Mouse (Mus musculus): ENCODE results near the gene A930009A15Rik. TPM values are rescaled to one million over a fixed set of nuclear protein-coding genes. Genes with fewer than 3 reads are reported as not detected.

The A930009A15Rik gene
- polyA plus RNA-seq (2012; rRNA removed), result not detected in 2 replicates

DNA sequence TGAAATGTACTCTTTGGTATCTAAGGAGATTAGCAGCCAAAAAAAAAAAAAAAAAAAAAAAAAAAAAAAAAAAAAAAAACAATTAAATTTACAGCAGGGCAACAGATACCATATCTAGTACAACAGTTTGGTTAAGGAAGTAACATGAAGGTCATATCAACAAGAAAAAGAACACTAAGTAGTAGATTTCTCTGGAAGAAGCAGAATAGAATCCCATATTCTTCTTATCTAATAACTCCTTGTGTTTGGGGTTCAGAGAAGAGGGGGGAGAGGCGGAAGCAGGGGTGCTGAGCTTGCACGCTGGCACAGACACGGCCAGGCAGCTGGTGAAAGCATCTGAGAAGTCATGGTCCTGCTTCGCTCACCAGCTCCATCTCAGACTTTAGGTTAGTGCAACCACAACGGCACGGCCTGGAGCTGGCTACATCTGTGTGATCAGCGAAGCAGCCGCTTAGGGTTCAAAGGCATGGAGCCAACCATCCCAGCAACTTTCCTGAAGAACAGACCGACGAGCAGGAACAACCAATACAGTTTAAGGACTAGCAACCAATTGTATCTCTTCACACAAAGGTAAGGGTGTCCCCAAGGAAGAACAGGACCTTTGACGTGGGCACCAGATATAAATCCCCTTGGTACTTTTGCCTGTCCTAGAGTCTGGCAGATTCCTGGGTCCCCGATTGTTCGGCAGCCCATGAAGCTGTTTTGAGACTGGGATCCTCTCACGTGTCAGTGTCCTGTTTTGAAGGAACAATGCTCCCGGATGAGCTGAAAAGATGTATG is at the start of gene A930009A15Rik:
TSS of gene A930009A15Rik (plus strand) at position 275 of the 780 bp plus-strand sequence.
- DNase-seq (ENCODE audit: low read depth), result no peak

DNA sequence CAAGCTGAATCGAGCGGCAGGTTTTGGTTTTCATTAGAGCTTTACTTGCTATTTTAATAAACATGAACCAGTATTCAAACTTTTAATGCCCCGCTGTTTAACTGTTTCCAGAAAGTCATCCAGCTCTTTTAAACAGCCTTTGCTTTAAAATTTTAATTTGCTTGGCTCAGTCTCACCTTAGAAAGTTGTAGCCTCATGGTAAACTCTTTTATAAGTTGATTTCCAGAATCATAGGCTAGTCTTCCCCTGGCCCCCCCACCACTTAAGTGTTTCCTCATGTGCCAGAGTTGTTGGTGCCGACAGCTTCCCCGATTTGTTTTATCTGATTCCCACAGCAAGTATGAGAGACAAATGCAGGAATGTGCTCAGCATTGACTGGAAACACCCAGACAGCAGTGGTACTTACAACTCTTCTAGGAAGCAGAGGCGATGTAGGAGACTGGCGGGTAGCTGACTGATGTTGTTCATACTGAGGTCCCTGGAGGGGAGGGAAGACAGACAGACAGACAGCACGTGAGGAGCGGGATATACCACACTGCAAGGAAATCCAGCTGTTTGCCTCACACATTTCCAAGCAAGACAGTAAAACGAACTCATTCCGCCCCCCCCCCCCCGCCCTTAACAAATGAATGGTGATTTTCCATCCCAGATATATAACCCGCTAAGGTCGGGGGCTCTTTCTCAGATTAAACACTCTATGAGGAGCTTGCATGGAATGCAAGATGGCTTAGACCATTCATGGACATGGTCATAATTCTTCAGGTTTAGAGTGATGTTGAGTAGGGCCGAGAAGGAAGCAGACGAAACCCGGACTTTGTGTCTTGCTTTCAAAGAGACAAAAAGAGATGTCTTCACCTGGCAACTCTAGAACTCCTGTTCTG is 49.3 kb upstream of the A930009A15Rik start:
- DNase-seq (ENCODE audit: low read depth), result no peak

- no peak for DNase-seq (ENCODE audit: low read depth)
Observed at GRCm38 (mm10) chr10:115521081-115521451, 48.7 kb upstream of the A930009A15Rik start.

DNA sequence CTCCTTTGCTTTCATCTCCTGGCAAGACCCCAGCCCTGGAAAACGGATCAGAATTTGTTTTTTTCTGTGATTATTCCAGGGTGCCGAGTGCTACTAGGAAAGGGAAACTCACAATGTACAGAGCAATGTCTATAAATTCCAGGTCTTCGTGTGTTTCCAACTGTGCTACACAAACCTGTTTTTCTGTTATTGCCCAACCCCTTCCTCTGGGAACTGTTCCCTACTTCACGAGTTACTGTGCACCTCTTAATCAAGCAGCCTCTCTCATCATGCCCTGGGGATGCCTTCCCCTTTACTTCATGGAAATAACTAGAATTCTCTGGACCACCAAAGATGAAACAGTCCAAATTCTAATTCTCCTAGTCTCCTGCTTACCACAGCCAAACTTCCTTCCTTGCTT is 40.9 kb upstream of the A930009A15Rik start:
- DNase-seq (ENCODE audit: low read depth), result peak; percentile 75

GRCm38 (mm10) chr10:115529768-115530167 is 40.0 kb upstream of the A930009A15Rik start:
- DNase-seq (ENCODE audit: low read depth), result no peak

GRCm38 (mm10) chr10:115530746-115531145 is 39.0 kb upstream of the A930009A15Rik start:
- no peak for DNase-seq (ENCODE audit: low read depth)

- DNase-seq (ENCODE audit: low read depth), result no peak
Observed at GRCm38 (mm10) chr10:115542917-115543316, 26.9 kb upstream of the A930009A15Rik start.

GRCm38 (mm10) chr10:115550253-115550652 is 19.5 kb upstream of the A930009A15Rik start:
- no peak for DNase-seq (ENCODE audit: low read depth)

GRCm38 (mm10) chr10:115551069-115551468 is 18.7 kb upstream of the A930009A15Rik start:
- DNase-seq (ENCODE audit: low read depth), result no peak

DNA sequence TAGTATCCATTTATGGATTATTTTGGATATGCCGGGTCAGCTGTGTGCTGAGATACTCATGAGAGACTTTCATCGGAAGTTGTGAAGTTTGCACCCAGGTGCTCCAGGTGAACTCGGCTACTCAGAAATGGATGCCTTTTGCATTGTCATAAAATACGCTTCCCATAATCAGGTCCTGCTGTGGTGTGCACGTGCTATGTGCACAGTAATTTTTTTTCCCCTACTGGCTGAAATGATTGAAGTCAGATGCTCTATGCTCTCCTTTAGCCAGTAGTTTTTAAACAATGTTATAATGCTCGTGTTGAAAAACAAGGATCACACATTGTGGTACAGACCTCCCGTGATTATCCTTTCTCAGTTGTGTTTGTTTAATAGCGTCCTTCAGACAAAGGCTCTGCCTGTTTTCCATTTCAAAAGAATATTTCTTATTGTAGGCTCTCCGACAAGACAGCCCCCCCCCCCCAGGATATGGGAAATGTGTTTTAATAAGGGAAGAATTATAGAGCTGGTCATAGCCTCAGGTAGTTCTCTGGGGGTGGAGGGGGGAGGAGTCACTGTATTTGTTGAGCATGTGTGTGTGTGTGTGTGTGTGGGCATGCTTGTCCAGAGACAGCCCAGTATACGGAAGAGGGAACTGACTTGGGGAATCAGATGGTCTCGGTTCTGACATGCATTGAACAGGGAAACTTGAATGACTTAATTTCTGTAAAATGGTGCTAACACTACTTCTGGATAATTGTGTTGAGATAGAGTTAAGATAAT is 16.3 kb upstream of the A930009A15Rik start:
- DNase-seq (ENCODE audit: low read depth), result no peak

DNA sequence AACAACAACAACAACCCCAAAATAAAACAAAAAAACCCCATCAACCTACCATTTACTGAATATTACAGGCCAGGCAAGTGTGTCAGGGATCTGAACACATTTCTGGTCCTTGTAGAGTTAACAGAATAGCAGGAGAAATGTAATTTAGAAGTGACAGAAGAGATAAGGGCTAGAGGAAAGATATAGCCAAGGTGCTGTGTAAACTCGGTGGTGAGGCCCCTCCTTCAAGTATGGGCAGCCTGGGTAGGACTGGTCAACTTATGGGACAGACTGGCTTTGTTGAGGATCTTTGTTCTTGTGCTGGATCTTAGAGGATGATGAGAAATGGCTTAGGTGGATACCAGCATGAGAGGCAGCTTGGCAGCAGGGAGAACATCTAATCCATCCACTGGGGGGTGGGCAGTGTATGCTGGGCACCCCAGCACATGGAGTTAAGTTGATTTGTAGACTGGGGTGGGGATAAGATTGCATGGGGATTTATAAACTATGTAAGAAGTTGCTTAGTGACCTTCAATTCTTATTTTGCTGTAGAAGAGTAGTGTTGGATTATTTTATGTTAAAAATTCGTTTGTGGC is 14.5 kb upstream of the A930009A15Rik start:
- DNase-seq (ENCODE audit: low read depth), result no peak

- no peak for DNase-seq (ENCODE audit: low read depth)
Observed at GRCm38 (mm10) chr10:115556738-115557242, 13.0 kb upstream of the A930009A15Rik start.

- DNase-seq (ENCODE audit: low read depth), result no peak
Observed at GRCm38 (mm10) chr10:115561136-115561880, 8.5 kb upstream of the A930009A15Rik start.

DNA sequence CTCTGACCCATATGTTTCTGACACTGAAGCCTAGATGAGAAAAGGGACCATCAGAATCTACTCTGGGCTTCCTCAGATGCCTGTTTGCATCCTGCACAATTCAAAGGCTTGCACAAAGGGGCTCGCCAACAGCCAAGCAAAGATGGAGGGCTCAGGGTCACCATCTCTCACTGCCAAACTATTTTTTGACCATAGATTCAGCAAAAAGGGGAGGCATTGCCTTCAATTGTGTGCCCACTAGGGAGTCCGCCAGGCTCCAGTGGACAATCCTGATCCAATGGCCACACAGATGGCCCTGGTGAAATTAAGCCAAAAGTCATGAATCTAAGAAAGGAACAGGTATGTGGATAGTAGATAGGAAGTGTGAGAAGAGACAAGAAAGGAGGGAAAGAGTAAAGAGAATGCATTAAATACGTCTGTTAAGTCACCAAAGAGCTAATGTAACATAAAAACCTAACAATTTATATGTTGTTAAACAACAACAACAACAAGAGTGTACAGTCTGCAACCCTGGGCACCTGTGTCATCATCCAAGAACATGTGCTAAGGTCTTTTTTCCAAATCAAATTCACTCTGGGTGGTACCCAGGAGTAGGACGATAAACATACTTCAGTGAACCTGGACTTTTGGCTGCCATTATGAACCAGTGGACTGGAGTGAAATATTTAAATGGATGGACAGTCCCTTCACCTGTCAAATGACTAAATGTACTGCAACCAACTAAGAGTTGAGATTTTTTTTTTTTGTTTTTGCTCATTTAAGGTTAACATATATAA is 6.7 kb upstream of the A930009A15Rik start:
- DNase-seq (ENCODE audit: low read depth), result no peak

DNA sequence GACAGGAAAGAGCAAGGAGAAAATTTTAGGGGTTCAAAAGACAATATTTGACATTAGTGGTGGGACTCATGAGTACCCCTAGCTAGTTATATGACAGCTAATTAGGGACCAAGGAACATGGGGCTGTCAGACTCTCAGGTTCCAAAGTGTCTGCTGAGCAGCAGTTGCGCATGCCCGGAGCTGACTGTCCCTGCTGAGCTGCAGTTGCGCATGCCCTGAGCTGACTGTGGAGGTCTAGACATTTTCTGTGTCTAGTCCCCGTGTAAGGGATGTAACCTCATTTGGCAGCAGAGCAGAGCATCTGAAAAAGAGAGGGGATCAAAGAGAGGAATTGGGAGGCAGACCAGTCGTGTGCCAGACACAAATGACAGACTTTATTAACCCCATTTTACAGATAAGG is 5.8 kb upstream of the A930009A15Rik start:
- no peak for DNase-seq (ENCODE audit: low read depth)

- DNase-seq (ENCODE audit: low read depth), result no peak
Observed at GRCm38 (mm10) chr10:115570577-115570976, 791 bp downstream of the A930009A15Rik start.

GRCm38 (mm10) chr10:115571317-115571716 is 1.5 kb downstream of the A930009A15Rik start:
- DNase-seq (ENCODE audit: low read depth), result no peak

GRCm38 (mm10) chr10:115571734-115572440 is 2.1 kb downstream of the A930009A15Rik start:
- no peak for DNase-seq (ENCODE audit: low read depth)

DNA sequence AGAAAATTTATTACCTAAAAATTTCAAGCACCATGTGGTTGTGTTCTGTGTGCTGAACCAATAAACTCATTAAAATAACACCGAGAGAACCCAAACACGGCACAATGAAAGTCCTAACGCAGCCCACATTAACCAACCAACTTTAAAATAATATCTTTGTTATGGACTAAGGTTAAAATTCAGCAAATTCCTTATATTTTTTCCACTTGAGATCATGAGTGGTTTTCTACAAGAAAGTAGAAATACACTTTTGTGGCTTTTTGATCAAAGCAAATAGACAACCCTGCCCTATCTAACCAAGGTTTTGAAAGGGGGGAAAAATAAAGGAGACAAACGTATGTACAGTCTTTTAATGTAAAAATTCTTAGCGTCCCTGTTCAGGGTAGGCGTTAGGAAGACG is 9.3 kb downstream of the A930009A15Rik start:
- DNase-seq (ENCODE audit: low read depth), result no peak
